Mouse (Mus musculus): ENCODE data around the gene Pi4k2b.
"Not testable (repeated sequence)": the region's sequence is repeated elsewhere in the genome, so short reads cannot be mapped to it uniquely, and the experiment has no call there.

The Pi4k2b gene

DNA sequence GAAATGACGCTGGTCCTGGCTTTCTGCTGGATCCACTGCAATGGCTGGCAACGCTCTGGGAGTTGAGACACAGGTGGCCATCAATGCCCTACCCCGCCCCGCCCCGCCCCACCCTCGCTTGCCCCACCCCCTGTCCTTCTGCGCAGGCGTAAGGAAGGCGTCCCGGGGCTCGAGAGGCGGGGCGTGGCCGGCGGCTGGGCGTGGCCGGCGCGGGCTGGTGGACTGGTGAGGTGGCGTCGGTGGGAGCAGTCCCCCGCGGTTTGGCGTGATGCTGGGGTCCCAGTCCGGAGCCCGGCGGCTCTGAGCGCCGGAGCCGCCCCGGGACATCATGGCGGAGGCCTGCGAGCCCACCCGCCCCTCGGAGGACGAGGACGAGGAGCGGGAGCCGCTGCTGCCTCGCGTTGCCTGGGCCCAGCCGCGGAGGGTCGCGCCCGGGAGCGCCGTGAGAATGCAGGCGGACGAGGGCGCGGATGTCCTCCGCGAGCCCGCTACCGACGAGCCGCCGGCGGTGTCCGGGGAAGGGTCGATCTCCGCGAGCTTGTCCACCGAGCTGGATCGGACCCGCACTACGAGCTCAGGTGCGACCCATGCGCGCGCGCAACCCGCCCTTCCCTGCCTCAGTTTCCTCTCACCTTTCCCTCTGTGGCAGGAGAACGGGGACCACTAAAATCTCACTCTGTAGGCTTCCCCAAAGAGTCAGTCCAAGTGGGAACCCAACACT, at the start of gene Pi4k2b:
TSS of gene Pi4k2b (plus strand) at position 184 of the 721 bp plus-strand sequence.
- peak; percentile 10 to 33 for DNase-seq (ENCODE audit: low spot score in 2 of 2)

DNA sequence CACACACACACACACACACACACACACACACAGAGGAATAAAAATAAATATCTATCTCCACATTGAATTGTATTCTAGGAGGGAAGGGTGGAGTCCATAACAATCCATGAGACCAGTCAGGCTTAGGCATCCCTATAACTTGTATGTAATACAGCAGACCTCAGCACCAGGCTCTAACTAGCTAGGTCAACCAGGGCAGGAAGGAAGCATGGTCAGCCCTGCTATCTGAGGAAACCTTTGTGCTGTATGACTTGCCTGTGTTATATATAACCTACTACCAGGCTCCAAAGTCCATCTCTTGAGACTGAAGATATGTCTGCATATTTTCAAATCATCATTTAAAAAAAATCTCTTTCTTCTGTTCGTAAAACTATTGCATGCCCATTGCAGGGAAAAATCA, 44.1 kb upstream of the Pi4k2b start:
- DNase-seq (ENCODE audit: low spot score in 2 of 2) = no peak

DNA sequence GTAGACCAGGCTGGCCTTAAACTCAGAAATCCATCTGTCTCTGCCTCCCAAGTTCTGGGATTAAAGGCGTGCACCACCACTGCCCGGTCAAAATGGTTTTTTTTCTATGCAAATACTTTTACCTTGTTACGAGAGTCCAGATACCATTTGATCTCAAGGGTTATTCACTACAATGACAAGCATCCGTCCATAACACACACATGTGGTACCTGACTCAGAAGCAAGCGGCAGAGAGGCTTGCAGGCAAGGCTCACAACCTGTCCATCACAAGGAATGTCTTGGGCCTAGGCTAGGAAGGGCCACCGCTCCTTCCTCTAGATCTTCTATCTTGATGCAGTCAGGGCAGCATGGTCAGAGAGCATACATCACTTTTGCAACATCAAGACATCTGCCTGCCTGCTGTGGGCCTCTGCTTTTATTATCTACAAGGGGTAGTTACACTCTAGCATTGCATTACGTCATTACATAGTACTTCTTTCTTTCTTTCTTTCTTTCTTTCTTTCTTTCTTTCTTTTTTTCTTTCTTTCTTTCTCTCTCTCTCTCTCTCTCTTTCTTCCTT, 43.4 kb upstream of the Pi4k2b start:
- DNase-seq (ENCODE audit: low spot score in 2 of 2) = not testable (repeated sequence)

DNA sequence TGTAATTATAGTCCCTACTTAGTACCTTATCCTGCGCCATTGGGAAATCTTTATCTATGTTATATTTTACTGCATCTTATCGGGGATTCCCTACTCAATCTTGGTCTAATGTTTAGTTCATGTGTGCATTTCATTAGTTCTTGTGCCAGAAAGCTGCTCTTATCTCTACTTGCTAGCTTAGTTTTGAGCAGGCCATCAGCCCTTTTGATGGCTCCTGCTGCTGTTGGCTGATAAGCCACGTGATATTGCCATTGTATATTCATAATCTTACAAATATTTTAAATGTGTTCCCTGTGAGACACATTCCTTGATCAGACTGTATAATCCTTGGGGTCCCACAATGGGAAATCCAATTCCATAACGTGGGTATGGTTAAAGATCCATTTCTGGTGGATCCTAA, 36.8 kb upstream of the Pi4k2b start:
- DNase-seq (ENCODE audit: low spot score in 2 of 2) = no peak

DNA sequence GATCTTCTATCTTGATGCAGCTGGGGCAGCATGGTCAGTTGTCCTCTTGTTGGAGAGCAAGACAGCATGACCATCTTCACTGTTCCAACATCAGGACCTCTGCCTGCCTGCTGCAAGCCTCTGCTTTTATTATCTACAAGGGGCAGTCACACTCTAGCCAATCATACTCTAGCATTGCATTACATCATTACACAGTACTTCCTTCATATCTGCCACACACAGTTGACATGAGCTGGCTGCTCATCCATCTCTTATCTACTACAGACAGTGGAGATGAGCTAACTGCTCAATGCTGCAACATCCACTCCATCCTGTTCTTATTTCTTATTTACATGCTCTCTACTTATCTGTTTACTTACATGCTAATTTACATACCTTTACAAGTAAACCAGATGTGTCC, 28.7 kb upstream of the Pi4k2b start:
- DNase-seq (ENCODE audit: low spot score in 2 of 2) = no peak

DNA sequence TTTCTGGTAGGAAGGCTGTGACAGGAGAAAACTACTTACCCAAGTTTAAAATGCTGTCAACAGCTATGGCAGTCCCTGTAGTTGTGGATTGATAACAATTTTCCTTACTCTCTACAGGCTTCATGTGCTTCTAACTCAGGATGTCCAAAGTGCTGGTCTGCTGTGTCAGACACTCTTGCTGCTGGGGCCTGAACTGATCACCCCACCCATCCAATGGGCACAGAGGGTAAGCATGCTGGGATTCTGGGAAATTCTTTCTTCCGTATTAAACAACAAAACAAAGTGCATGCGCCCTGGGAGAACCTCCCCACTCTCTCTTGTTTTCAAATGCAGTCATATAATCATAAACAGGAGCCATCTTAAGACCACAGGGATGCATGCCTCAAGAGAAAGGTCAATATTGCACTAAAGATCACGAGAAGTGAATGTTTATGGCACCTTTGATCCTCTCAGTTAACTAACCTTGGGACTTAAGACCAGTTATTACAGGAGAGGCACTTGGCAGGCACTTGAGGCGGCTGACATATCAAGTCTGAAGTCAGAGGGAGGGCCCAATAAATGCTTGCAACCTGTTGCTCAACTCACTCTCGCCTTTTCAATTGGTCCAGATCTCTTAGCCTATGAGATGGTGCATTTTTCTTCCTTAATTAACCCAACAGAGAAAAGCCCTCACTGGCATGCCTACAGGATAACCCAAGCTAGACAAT, 24.5 kb upstream of the Pi4k2b start:
- no peak for DNase-seq (ENCODE audit: low spot score in 2 of 2)

DNA sequence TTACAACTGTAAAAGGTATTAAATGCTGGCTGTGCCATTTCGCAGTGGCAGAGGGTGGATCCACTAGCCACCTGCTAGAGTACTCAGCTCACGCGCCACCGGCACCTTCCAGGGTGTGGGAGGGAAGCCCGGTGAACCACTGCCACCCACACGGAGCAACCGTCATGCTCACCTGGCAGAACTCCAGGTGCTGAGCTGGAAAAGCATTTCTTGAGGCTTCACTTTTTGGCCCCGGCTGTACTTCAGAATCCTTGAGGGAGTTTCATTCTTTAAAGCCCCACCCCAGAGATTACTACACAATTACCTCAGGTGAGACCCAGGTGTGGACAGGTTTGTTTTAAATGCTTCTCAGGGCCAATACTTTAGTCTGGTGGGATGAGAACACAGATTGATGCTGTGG, 20.4 kb upstream of the Pi4k2b start:
- no peak for DNase-seq (ENCODE audit: low spot score in 2 of 2)

DNA sequence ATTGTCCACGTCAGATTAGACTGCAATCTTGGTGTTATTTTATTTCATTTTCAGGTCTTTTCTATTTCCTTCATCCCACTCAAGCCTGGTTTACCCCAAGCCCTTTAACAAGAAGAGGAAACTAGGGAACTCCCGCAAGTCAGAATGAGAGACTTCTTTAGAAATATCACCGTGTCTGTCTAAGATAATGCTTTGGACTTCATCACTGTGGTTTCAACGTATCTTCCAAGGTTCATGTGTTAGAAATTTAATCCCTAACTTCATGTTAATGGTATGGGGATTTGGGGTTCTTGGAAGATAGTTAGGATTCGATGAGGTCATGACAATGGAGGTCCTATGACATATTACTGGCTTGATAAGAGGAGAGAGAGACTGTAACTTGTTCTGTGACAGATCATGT, 13.6 kb upstream of the Pi4k2b start:
- no peak for DNase-seq (ENCODE audit: low spot score in 2 of 2)

DNA sequence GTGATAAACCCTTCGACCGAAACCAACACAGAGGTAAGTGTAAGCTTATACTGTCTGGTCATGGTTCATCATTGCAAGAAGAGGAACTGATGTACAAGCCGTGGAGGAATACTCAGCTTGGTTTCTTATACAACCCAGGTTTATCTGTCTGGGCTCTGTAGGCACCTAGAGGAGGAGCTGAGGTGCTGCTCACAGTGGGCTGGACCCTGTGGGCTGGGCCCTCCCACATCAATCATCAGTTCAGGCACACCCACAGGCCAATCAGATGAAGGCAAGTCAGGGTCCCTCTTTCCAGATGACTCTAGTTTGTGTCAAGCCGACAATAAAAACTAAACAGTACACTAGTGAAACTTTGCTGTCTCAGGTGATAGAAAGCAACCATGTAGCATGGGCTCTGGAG, 8.6 kb upstream of the Pi4k2b start:
- DNase-seq (ENCODE audit: low spot score in 2 of 2) = no peak

DNA sequence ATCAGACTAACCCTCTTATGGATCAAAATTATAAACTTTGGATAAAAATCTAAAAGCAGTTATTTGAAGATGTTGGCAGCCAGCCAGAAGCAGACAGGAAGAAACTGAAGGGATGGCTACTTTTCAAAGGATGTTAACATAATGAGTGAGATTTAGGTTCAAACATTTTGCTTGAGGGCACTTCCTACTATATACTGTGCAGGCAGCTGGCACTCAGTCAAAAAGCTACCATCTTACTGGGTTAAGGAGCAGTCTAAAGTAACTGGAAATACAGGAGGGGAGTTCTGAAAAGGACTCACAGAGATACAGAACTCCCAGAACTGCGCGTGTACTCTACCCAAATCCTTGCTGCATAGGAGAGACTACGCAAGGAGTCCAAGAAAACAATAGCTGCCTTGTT, 5.3 kb upstream of the Pi4k2b start:
- no peak for DNase-seq (ENCODE audit: low spot score in 2 of 2)

DNA sequence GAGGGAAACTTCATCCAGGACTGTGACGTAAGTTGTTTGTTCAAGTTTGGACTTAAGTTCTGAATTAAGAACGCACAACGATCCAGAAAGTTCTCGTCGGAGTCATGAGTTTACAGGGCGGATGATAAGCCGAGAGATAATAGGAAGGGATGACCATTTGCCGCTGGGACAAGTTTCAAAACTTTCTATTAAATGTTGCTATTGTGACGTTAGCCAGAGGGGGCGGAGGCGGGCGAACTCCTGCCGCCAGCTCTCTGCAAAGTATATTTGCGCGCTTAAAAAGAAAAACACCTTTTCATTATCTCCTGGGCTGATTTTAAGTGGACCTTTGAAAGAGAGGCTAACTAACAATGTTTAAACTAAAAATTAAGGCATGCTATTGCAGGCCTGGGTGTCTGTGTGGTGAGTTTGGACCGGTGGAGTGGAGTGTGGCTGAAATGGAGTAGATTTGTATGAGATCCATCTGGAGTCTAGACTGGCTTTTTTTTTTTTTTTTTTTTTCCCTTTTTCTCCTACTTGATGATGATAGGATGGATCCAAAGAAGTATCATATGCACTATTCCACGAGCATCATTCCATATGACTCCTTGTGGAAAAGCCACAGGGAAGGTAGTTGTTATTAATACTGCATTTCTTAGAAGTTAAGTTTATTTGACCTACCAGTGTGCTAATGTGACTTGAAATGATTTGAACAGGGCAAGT, 889 bp downstream of the Pi4k2b start:
- DNase-seq (ENCODE audit: low spot score in 2 of 2) = no peak

DNA sequence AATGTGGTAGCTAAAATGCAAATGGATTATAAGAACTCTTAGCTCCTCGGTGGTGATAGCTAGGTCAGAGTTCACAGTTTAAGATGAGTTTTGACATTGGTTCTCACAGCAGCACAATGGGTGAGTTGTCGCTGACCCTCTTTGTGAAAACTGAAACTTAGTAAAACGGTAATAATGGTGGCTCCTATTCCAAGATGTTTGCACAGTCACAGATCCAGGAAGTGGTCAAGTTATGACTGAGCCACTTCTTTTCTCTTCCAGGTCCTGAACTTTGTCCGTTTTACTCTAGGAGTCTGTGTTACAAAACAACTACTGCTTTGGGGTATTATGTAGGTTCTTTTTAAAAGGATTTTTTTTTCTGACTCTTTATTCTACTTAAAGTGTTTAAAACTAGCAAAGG, 1.9 kb downstream of the Pi4k2b start:
- DNase-seq (ENCODE audit: low spot score in 2 of 2) = no peak

DNA sequence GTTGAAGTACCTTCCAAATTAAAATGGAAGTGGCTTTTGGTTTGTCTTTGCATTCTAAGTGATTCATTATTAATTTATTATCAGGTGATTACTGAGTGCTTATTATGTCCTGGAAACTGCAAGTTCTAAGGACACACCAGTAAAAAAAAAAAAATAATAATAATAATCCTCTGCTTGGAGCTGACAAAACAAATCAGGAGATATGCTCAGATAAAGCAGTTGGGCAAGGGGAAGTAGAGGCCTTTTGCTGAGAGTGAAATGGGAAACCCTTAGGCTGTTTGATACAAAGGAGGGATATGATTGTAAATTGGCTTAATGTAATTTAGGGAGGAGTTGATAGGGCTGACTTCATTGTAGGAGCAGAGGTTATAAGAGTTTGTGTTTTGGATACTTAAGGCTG, 5.5 kb downstream of the Pi4k2b start:
- no peak for DNase-seq (ENCODE audit: low spot score in 2 of 2)

DNA sequence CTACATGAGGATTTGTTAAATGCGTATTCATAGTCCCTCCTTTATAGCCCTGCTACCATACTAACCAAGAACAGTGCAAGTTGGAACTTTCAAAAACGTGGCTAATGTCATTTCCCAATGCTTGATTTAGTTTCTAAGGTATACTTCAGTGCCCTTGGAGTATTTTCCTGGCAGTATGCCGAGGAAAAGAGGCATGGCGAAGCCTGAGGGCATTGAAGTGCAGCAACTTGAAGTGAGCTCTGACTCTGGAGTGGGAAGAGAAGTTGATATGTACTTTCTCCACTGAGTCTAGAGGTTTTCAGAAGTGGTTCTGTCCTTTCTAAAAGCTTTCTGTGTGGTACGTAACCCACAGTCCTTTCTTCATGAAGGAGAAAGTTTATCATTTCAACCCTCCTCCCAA, 7.4 kb downstream of the Pi4k2b start:
- DNase-seq (ENCODE audit: low spot score in 2 of 2) = no peak

DNA sequence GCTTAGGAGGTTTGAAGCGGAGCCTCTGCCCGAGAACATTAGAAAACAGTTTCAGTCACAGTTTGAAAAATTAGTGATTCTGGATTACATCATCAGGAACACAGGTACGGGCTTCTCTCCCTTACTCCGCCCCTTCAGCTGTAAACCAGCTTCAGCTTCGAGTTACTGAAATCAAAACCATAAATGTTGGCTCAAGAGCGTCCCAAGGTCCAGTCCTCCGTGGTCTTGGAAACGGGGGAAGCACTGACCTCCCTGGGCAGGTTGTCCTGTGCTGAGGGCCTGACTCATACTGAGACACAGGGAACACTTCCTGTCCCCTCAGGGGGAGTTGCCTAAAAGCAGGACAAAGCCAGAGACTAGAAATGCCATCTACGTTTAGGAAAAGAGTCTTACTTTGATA, 11.8 kb downstream of the Pi4k2b start:
- DNase-seq (ENCODE audit: low spot score in 2 of 2) = no peak

DNA sequence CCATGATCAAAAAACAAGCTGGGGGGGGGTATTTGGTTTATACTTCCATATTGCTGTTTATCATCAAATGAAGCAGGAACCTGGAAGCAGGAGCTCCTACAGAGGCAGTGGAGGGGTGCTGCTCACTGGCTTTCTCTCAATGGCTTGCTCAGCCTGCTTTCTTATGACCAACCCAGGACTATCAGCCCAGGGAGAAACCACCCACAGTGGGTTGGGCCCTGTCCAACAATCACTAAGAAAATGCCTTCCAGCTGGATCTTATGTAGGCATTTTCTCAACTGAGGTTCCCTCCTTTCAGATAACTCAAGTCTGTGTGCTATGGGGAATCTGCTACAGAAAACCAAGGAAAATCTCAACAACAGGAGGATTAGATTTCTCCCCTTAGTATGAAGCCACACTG, 12.8 kb downstream of the Pi4k2b start:
- DNase-seq (ENCODE audit: low spot score in 2 of 2) = no peak

DNA sequence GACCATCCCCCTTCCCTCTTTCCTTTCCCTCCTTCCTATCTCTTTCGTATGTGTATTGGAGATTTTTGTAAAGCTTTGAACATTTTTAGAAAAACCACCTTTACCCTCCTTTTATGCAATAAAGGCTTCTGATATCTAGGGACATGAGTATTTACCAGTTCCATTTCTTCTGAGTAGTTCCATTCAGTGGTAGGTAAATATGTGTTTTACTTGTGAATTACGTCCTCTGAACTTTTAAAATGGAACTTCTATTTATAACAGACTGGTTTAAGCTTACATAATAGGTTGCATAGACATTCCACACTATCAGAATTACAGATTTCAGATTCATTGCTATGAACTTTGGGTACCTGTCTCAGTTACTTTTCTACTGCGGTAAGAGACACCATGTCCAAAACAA, 14.0 kb downstream of the Pi4k2b start:
- DNase-seq (ENCODE audit: low spot score in 2 of 2) = no peak

DNA sequence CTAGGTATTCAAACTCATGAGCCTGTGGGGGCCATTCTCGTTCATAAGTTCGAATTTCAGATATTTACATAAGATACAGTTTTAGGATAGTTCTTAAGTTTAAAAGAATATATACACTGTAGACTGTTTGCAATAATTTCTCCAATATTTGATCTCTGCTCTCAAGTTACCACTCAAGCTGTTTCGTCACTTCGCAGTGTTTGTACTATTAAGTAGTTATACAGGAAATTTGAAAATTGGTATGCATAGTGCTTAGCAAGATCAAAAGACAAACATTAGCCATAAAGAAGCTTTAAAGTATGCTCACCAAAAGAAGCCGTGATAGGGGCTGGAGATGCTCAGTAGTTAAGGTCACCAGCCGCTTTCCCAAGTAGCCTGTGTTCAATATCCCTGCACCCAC, 14.6 kb downstream of the Pi4k2b start:
- no peak for DNase-seq (ENCODE audit: low spot score in 2 of 2)

DNA sequence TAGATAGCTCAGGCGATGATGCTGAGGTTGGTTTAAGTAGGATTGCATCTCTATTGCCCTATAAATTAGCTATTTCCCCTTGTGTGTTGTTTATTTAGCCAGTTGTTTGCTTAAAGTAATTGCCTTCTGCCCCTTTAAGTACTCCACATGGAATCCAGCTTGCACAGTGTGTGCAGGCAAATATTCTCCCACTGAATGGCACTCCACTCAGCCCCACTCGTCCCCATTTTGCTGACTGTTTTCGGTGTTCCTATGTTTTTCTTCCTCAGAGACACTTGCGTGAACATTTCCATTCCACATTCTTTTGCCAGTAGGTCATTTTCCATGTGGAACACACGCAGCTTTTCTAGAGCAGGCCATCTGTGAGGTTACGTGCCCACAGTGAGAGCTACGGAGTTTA, 21.2 kb downstream of the Pi4k2b start:
- DNase-seq (ENCODE audit: low spot score in 2 of 2) = no peak

DNA sequence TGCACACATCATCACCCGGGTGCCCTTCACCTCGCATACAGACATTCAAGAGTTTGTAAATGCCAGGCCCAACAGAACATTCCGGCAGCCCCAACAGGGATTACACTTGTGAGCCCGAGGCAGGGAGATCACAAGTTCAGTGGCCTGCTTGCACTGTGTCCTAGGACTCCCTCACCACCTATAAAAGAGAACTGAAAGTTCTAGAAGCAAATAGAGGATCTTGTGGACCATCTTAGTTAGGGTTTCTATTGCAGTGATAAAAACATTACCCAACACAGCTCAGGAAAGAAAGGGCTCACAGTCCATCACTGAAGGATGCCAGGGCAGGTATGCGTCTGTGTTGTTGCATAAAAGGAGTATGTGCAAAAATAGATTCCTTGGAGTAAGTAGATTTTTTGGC, 32.9 kb downstream of the Pi4k2b start:
- no peak for DNase-seq (ENCODE audit: low spot score in 2 of 2)

DNA sequence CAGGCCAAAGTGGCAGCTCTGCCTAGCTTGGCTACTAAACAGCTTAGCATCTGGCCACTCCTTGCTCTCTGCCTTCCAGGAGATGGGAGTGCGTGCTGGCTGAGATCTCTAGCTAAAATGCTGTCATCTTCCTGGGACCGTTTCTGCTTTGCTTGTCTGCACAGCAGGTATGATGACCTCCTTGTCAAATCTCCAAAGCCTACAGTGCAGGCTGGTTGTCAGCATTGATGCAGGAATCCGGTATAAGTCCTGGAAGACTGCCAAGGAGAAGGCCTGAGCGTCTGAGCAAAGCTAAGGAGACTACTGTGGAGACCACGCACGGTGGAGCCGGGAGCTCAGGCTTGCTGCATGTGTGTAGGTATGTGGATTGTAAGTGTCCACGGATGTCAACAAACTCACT, 33.9 kb downstream of the Pi4k2b start, which contains the start of gene Zcchc4:
TSS of gene Zcchc4 (plus strand) at position 173 of the 400 bp plus-strand sequence.
- no peak for DNase-seq (ENCODE audit: low spot score in 2 of 2)

All from right cerebral cortex, postnatal 36 days (tissue).